Mouse (Mus musculus): ENCODE measurements at regions not wholly inside any gene's neighbourhood (a gene's known extent, or its start where the extent isn't known, plus 50 kb on each side); places are given as distances from the start of the nearest gene placed in this dataset.

GRCm38 (mm10) chr8:26226612-26227528 lies 107.5 kb downstream of the Gm45692 start:
- no peak for TF ChIP-seq GATA4 (IDR thresholded peaks at IDR 0.05; ENCODE audit: insufficient replicate concordance, low read length)

- TF ChIP-seq GATA4 (IDR thresholded peaks at IDR 0.05; ENCODE audit: insufficient replicate concordance, low read length), result no peak
These were observed 108.2 kb downstream of the Gm45692 start for GRCm38 (mm10) chr8:26227529-26227895.

- TF ChIP-seq GATA4 (IDR thresholded peaks at IDR 0.05; ENCODE audit: insufficient replicate concordance, low read length), result no peak
These were observed 110.2 kb downstream of the Gm45692 start for GRCm38 (mm10) chr8:26229548-26229947.

GRCm38 (mm10) chr8:26239075-26239474 lies 119.7 kb downstream of the Gm45692 start:
- TF ChIP-seq GATA4 (IDR thresholded peaks at IDR 0.05; ENCODE audit: insufficient replicate concordance, low read length), result no peak

GRCm38 (mm10) chr8:26239604-26240003 lies 120.3 kb downstream of the Gm45692 start:
- TF ChIP-seq GATA4 (IDR thresholded peaks at IDR 0.05; ENCODE audit: insufficient replicate concordance, low read length), result no peak

GRCm38 (mm10) chr8:26243743-26244142 lies 124.4 kb downstream of the Gm45692 start:
- TF ChIP-seq GATA4 (IDR thresholded peaks at IDR 0.05; ENCODE audit: insufficient replicate concordance, low read length), result no peak

- no peak for TF ChIP-seq GATA4 (IDR thresholded peaks at IDR 0.05; ENCODE audit: insufficient replicate concordance, low read length)
These were observed 125.0 kb downstream of the Gm45692 start for GRCm38 (mm10) chr8:26244308-26244707.

- no peak for TF ChIP-seq GATA4 (IDR thresholded peaks at IDR 0.05; ENCODE audit: insufficient replicate concordance, low read length)
These were observed 135.9 kb downstream of the Gm45692 start for GRCm38 (mm10) chr8:26255191-26255669.

GRCm38 (mm10) chr8:26260294-26260693 lies 141.0 kb downstream of the Gm45692 start:
- no peak for TF ChIP-seq GATA4 (IDR thresholded peaks at IDR 0.05; ENCODE audit: insufficient replicate concordance, low read length)

- TF ChIP-seq GATA4 (IDR thresholded peaks at IDR 0.05; ENCODE audit: insufficient replicate concordance, low read length), result no peak
These were observed 143.2 kb downstream of the Gm45692 start for GRCm38 (mm10) chr8:26262536-26262935.

GRCm38 (mm10) chr8:26264869-26265321 lies 145.6 kb downstream of the Gm45692 start:
- TF ChIP-seq GATA4 (IDR thresholded peaks at IDR 0.05; ENCODE audit: insufficient replicate concordance, low read length), result no peak

GRCm38 (mm10) chr8:26265366-26265765 lies 146.0 kb downstream of the Gm45692 start:
- TF ChIP-seq GATA4 (IDR thresholded peaks at IDR 0.05; ENCODE audit: insufficient replicate concordance, low read length), result no peak

- TF ChIP-seq GATA4 (IDR thresholded peaks at IDR 0.05; ENCODE audit: insufficient replicate concordance, low read length), result no peak
These were observed 147.1 kb downstream of the Gm45692 start for GRCm38 (mm10) chr8:26266384-26266783.

GRCm38 (mm10) chr8:26267569-26267968 lies 148.2 kb downstream of the Gm45692 start:
- no peak for TF ChIP-seq GATA4 (IDR thresholded peaks at IDR 0.05; ENCODE audit: insufficient replicate concordance, low read length)

GRCm38 (mm10) chr8:26268751-26269415 lies 149.5 kb downstream of the Gm45692 start:
- TF ChIP-seq GATA4 (IDR thresholded peaks at IDR 0.05; ENCODE audit: insufficient replicate concordance, low read length), result no peak

GRCm38 (mm10) chr8:26272110-26272509 lies 152.8 kb downstream of the Gm45692 start:
- TF ChIP-seq GATA4 (IDR thresholded peaks at IDR 0.05; ENCODE audit: insufficient replicate concordance, low read length), result no peak

Data from liver, adult (tissue).